Mouse (Mus musculus) adrenal gland (tissue): Measurements from ENCODE around the gene Mylk.

Experiments
- intact Hi-C: fragments of 180-260 bp; cut with DNase I; formaldehyde crosslinking; loops from one replicate; pipeline ENCODE4 v1.15.1; 2025

The Mylk gene

DNA sequence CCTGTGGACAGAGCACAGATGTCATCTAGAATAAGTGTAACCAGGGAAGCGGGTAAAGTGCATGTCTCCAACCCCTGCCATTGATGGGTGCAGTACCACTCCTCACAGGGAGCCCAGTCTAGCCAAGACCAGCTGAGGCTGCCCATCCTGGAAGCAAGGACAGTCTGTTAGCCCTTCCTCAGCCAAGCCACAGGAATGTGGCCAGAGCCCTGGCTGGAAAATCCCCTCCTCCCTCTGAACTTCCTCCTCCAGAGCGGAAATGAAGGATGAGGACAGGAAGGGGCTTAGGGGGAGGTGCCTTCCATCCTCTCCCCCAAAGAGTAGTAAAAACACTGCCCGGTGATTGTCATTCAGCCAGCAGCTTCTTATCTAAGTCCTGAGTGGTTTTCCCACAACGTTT is 192.6 kb downstream of the Mylk start:
- intact Hi-C loops = no loop called here

DNA sequence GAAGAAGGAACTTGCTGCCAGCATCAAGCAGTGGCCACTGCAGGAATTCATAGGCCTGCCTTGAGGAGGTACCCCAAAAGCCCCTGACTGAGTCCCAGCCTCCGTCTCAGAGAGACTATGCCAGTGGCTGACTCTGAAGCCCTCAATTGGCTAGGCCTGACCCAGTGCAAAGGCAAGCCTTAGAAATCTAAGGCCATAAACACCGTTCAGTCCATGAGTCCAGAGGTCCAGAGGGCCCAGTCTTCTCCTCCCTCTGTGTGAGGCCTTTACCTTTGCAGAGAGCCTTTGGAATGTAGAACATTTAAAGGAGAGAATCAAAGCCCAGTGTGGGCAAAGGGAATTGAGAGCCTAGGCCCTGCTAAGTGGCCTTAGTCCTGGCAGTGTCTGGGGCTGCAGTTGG is 193.2 kb downstream of the Mylk start:
- intact Hi-C loops = no loop called here

GRCm38 (mm10) chr16:34939951-34940350 is 194.9 kb downstream of the Mylk start:
- intact Hi-C loops = no loop called here

DNA sequence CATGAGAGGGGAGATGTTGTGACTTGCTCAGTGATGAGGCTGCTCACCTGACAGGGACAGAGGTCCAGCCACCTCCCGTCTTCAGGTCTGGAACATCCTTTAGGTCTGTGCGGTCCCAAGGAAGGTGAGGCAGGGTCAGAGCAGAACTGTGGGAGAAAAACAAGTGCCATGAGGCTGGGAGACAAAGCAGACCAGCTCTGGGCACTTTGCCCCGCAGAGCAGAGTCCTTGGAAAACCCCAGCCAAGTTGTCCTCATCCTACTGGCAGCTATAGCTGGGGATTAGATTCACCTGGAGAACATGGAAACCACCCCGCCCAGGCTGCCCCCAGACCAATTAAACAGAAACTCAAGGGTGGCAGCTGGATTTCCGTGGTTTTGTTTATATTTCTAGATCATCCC is 195.4 kb downstream of the Mylk start:
- intact Hi-C loops = no loop called here

DNA sequence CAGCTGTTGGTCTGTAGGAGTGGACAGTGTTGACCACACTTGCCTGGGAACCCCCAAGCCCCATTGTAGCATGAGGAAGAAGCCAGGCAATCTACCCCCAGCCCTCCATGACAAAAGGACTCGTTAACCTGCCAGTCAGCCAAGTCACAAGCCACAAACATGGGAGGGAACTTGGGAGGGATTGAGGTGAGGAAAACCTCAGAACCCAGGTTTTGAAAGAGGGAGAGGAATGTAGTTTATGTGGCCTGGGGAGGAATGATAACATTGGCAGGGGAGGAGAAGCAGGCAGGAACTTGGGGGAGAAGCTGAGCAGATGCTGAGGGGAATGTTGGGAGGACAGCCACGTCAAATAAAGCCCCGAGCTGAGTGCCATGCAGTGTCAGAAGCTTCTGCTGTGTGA is 196.9 kb downstream of the Mylk start:
- intact Hi-C loops = no loop called here

- intact Hi-C loops = no loop called here
Observed at GRCm38 (mm10) chr16:34946301-34946700, 201.3 kb downstream of the Mylk start.

DNA sequence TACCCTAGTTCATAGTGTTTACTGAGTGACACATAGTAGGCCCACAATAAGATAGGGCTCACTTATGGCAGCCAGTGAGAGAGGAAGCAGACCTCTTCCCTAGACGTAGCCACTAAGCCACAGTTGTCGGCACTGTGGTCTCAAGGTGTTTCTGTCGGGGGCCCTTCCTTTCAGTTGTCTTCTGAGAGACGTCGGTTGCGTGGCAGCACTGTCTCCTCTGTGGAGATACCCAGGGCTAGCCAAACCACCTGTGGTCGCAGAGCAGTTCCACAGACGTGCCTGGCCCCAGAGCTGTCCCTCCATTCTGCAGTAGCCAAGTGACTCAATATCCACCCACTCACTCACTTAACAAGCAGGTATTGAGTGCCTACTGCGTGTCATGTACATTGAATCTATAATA is 205.9 kb downstream of the Mylk start:
- intact Hi-C loops = no loop called here

GRCm38 (mm10) chr16:34952254-34952653 is 207.2 kb downstream of the Mylk start:
- intact Hi-C loops = no loop called here

- intact Hi-C loops = no loop called here
Observed at GRCm38 (mm10) chr16:34952798-34953197, 207.8 kb downstream of the Mylk start.

GRCm38 (mm10) chr16:34953501-34953900 is 208.5 kb downstream of the Mylk start:
- intact Hi-C loops = no loop called here

- intact Hi-C loops = no loop called here
Observed at GRCm38 (mm10) chr16:34957487-34958230, 212.6 kb downstream of the Mylk start.

- intact Hi-C loops = no loop called here
Observed at GRCm38 (mm10) chr16:34958667-34959066, 213.7 kb downstream of the Mylk start.

DNA sequence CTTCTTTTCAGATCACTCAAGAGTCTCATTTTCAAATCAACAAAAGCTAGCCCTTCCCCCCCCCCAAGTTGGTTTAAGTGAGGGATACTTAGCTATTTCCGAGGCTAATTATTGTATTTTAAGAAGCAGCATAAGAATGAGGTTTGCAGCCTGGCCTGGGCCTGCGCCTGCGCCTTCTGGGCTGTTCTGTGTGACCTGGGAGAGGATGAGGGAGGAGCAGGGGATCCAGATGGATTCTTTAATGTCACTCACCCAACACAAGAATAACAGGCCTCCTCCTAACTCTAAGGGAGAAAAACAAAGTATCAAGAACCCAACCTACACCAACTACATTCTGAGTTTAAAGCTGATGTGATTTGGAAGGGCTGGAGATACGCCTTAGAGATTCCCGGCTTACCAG is 214.3 kb downstream of the Mylk start:
- intact Hi-C loops = no loop called here

GRCm38 (mm10) chr16:34960243-34960642 is 215.2 kb downstream of the Mylk start:
- intact Hi-C loops = no loop called here

DNA sequence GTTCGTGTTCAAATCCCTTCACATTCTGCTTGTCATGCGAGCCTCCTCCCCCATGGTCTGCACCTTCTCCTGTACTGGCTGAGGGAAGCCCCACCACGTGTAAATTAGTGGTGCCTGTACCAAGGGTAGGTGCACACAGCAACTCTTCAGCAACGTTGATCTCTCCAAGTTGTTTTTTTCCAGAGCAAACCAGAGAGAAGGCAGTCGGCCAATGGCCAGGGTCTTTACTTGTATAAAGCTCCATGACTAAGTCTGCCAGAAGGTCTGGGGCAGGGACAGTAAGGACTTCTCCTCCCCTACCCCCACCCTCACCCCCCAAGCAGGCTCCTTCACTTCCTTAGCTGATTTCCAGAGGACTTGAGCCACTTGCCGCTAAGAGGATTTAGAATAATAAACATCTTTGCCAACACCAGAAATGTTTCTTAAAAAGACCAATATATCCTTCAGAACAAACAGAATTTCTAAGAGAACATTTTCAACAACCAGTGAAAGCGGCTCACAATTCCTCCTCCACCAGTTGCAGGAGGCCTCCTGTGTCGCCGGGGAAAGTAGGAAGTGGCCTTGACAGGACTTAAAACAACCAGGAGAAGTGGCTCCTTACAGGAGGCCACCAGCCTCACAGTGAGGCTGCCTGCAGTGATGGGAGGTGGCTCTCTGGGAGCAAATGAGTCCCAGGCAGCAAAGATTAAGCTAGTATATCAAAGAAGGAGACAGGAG is 216.0 kb downstream of the Mylk start:
- intact Hi-C loops = no loop called here

- intact Hi-C loops = no loop called here
Observed at GRCm38 (mm10) chr16:34962322-34962721, 217.3 kb downstream of the Mylk start.

DNA sequence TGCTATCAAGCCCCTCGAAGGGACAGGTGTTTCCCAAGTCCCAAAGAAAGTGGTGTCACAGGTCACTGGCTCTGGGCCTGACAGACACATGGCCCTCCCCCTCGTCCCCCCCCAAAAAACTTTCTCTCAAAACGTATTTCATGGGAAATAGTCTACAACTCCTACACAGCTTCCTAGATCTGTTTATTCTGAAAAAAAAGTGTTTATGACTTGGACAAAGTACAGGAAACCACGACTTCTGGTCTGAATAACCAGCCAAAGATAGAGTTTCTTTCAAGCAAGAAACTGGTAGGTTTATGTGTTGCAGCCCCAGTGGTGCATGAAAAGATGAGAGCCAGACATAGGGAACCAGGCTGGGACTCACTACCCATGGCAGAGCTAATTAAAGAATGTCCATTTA is 218.0 kb downstream of the Mylk start:
- intact Hi-C loops = no loop called here

DNA sequence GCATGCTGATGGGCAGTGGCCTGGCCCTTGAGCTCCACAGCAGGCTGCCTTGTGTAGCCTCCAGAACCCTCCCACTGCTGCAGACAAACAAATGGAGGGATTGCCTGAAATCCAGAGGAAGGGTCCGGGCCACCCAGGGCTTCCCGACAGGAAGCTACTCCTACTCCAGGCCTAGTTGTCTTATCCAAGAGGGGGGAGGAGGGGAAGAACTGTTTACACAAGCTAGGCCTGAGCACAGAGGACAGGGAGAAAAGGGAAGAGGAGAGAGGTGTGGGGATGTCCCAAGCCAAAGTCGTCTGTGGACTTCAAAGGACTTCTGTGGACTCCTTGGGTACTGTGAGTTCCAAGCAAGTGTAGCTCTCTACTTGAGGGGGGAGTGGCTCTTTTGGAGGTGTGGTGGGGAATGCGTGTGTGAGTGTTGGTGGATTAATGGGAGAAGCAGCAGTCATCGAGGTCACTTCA is 221.6 kb downstream of the Mylk start:
- intact Hi-C loops = loop anchor here (1.0 to 2.0 kb wide), 2 partner anchors 46 to 64 kb away; no protein-coding TSS in a partner anchor

GRCm38 (mm10) chr16:34967120-34967800 is 222.2 kb downstream of the Mylk start:
- intact Hi-C loops = loop anchor here (1.0 to 2.0 kb wide), 2 partner anchors 46 to 65 kb away; no protein-coding TSS in a partner anchor

DNA sequence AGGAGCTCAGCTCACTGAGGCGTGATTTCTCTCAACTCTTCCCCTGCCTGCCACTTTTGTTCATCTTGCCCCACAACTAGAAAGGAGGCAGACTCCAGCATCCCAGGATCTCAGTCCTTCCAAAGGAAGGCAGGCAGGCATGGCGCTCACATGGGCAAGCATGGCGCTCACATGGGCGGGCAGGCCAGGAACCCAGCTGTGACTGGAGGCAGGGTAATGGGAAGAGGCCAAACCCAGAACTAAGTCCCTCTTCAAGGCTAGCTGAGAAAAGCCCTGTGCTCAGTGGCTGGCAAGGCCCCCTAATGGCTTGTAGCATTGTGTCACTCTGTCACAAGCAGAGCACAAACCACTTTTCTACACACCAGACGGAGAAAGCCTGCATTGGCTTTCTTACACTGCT is 223.2 kb downstream of the Mylk start:
- intact Hi-C loops = no loop called here

GRCm38 (mm10) chr16:34972471-34972870 is 227.5 kb downstream of the Mylk start:
- intact Hi-C loops = no loop called here

- intact Hi-C loops = no loop called here
Observed at GRCm38 (mm10) chr16:34975544-34975943, 230.5 kb downstream of the Mylk start.
